Mouse (Mus musculus) brown adipose tissue, adult 24 weeks (tissue): Measurements from ENCODE around the gene Phox2a. TPM values are rescaled to one million over a fixed set of nuclear protein-coding genes. Genes with fewer than 3 reads are reported as not detected.

Source experiments
- H3K27ac ChIP-seq: fragments of 200-500 bp; replicated peaks from 2 replicates; pipeline ENCODE4 v1.5.1; 2012; ENCODE audit warnings: low read depth, mild to moderate bottlenecking, low read length
- H3K4me1 ChIP-seq: fragments of 200-500 bp; 2 replicates; pipeline ENCODE4 v1.6.1; 2012; ENCODE audit warnings: low read length, mixed read lengths; ENCODE audit not compliant: control insufficient read depth, insufficient read depth, insufficient read length
- H3K4me3 ChIP-seq: fragments of 200-500 bp; 2 replicates; pipeline ENCODE4 v1.5.1; 2012; ENCODE audit warnings: low read depth, mild to moderate bottlenecking, low read length, moderate library complexity; ENCODE audit not compliant: insufficient read depth
- polyA plus RNA-seq: library from polyadenylated mRNA; stranded (reverse); fragments of >200 nt; gene quantifications from 2 replicates; pipeline ENCODE4 v1.2.4, GENCODE M21; 2012; ENCODE audit not compliant: missing spikeins, insufficient read depth, insufficient read length

Gene Phox2a
- polyA plus RNA-seq, 1 experiment, result not detected

DNA sequence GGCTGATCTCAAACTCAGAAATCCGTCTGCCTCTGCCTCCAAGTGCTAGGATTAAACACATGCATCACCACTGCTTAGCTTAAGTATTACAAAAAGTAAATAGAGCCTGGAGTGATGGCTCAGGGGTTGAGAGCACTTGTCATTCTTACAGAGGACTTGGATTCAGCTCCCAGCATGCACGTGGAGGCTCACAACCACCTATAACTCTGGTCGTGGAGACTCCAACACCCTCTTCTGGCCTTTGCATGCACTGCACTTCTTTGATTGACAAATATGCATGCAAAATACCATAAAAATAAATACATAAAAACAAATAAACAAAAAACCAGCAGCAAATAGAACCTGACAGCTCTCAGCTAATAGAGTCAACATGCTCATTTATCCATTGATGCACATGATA lies 44.2 kb downstream of the Phox2a start:
- Histone ChIP-seq H3K27ac (no peak overlapping the region), H3K4me1 (no peaks in the 10 kb centered on the region), H3K4me3 (no peak overlapping the region)

- H3K4me1 ChIP-seq, result no peaks in the 10 kb centered on the region
- H3K27ac ChIP-seq, result no peak within 1 kb of the TSS
- no peak within 1 kb of the TSS for H3K4me3 ChIP-seq
Observed at GRCm38 (mm10) chr7:101863415-101863814, 45.3 kb downstream of the Phox2a start, which contains the start of gene Anapc15. Anapc15 (plus strand) TSS chr7:101863715.

DNA sequence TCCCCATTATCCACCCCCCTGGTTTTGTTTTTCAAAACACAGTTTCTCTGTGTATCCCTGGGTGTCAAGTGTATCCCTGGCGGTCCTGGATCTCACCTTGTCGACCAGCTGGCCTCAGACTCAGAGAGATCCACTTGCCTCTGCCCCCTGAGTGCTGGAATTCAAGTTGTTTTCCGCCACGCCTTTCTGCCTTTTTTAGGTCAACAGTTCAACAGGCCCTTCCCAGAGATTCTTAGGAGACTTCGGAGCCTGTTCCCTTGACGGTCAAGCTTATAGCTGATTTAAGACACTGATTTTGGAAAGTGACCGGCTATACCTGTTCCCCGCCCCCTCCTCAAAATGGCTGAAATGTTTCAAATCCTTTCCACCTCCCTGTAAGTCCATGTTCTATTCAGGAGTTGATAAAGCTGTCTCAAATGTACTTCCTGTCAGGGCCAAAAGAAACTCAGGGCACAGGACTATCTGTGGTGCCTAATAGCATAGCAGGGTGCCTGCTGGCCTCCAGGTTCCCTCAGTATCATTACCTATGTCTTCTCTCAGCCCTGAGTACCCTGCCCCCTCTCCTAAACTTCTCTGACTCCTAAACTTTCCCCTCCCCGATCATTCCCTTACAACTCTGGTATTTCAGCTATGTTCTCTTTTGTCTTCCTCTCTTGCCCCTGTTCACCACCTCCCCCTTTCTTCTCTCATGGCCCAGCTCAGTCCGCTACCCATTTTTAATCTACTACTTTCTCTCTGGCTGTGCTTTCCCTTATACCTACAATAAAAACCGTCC lies 48.6 kb downstream of the Phox2a start:
- Histone ChIP-seq H3K4me1 (no peaks in the 10 kb centered on the region), H3K27ac (no peak overlapping the region)

GRCm38 (mm10) chr7:101867482-101867881 lies 49.4 kb downstream of the Phox2a start:
- Histone ChIP-seq H3K27ac (no peak overlapping the region), H3K4me1 (no peaks in the 10 kb centered on the region), H3K4me3 (no peak overlapping the region)

More for the DNA sequence above, 48.6 kb downstream of the Phox2a start:
- H3K4me3 ChIP-seq, result no peak overlapping the region

DNA sequence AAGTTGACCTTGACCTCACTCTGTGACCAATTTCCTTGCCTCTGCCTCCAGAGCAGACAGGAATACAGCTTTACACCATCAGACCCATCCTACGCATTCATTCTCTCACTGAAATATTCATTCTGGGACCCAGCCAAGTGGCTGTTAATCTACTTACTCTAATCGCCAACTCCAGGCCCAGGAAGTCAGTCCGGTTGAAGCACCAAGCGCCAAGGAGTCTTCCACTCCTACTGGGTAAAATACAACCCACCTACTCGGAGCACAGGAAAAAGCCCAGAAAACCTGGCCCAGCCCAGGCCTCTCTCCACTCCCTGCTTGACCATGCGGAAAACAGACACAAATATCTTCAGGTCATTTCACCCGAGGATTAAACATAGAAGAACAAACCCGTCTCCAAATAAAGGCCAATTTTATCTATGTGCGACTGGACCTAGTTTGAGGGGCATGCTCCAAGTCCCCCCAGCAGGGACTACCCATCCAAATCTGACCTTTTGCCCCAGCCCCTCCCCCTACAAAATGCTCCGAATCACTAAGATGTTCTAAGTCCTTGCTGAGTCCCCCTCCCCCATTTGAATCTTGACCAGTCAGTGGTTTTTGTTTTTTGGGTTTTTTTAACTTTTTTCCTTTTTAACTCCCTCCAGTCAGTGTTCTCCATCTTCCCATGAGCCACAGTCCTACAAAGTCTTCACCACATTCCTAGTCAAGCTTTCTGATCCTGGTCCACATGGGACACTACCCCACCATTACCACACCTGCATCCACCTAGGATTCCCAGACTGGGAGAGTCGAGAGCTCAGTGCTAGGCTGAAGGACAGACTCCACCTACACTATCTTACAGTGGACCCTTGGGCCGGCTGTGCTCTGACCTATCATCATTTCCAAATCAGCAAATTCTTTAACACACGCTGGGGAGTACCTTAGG lies 50.4 kb downstream of the Phox2a start:
- no peaks in the 10 kb centered on the region for H3K4me1 ChIP-seq
- no peak overlapping the region for H3K4me3 ChIP-seq
- H3K27ac ChIP-seq, result no peak overlapping the region

GRCm38 (mm10) chr7:101869163-101869500 lies 51.0 kb downstream of the Phox2a start:
- no peak overlapping the region for H3K27ac ChIP-seq
- H3K4me3 ChIP-seq, result no peak overlapping the region
- no peaks in the 10 kb centered on the region for H3K4me1 ChIP-seq

DNA sequence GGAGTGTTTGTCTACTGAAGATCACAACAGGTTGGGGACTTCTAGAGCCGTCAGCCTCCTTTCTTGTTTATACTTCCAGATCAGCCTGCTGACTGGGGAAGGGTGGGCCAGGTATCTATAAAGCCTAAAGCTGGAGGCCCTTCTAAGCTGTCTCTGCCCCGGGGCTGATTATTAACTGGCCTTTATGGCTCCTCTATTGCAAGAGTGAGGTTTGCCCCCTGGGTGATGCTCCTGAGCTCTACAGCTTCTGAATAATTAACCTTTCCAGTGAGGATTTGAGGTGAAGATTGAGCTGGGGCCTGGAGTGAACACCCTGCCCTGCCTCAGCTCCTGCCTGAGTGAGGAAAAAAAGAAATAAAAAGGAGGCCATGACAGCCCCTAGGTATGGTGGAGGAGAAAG lies 52.5 kb downstream of the Phox2a start, which contains the start of gene Folr1:
Gene Folr1, minus strand, starts transcription at position 160 of the 400 bp plus-strand sequence.
- Histone ChIP-seq H3K4me3 (no peak within 1 kb of the TSS), H3K27ac (no peak within 1 kb of the TSS)

DNA sequence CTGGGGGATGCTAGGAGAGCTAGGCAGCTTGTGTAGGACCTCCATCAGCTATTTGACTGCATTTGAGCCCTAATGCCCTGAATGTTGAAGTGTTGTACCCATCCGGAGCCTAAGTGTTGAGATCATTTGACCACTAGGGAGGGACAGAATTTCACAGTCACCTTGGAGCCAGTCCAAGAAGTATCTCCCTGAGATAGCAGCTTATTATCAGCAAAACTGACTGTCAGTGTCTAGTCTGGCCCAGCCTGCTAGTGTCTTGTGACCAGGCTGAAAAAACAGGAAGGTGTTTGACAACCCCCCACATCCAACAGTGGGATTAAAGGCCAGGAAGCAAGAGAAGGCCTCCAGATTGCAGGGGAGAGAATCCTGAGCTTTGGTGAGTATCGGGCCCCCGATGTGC lies 53.2 kb downstream of the Phox2a start:
- H3K4me3 ChIP-seq, result no peak overlapping the region
- no peak overlapping the region for H3K27ac ChIP-seq
- no peaks in the 10 kb centered on the region for H3K4me1 ChIP-seq

More for the DNA sequence above, 52.5 kb downstream of the Phox2a start, which contains the start of gene Folr1:
- no peaks in the 10 kb centered on the region for H3K4me1 ChIP-seq

Other genes with a start within 250 kb of the Phox2a start
- not detected in 2 replicates for gene Art2b, start 232.7 kb upstream of the Phox2a start, polyA plus RNA-seq
- 103 and 129 TPM in 2 replicates for gene Clpb, start 154.7 kb upstream of the Phox2a start, polyA plus RNA-seq
- gene Inppl1, start 19.9 kb downstream of the Phox2a start, polyA plus RNA-seq, result 34.7 and 48.3 TPM in 2 replicates
- gene Folr2, start 38.9 kb downstream of the Phox2a start, polyA plus RNA-seq, result 16.1 and 22.7 TPM in 2 replicates
- 36.9 and 39.2 TPM in 2 replicates for gene Anapc15, start 45.4 kb downstream of the Phox2a start, polyA plus RNA-seq
- not detected in 2 replicates for gene Folr1, start 52.5 kb downstream of the Phox2a start, polyA plus RNA-seq
- 169 and 170 TPM in 2 replicates for gene Lamtor1, start 87.6 kb downstream of the Phox2a start, polyA plus RNA-seq
- gene Tomt, start 88.0 kb downstream of the Phox2a start, polyA plus RNA-seq, result not detected in 2 replicates
- gene Lrrc51, start 115.6 kb downstream of the Phox2a start, polyA plus RNA-seq, result 9.6 and 25.0 TPM in 2 replicates
- 55.8 and 74.0 TPM in 2 replicates for gene Numa1, start 115.8 kb downstream of the Phox2a start, polyA plus RNA-seq
- gene Il18bp, start 200.4 kb downstream of the Phox2a start, polyA plus RNA-seq, result 9.8 and 12.0 TPM in 2 replicates
- 14.8 and 17.2 TPM in 2 replicates for gene Rnf121, start 247.2 kb downstream of the Phox2a start, polyA plus RNA-seq
- gene Xndc1, start 247.2 kb downstream of the Phox2a start, polyA plus RNA-seq, result 7.8 and 10.0 TPM in 2 replicates
- 0.32 TPM in 1 of 2 replicates, not detected in the other for gene Xntrpc, start 247.4 kb downstream of the Phox2a start, polyA plus RNA-seq